Mouse (Mus musculus) heart, postnatal 0 days (tissue): Measurements from ENCODE around the gene Spindoc.

Experiments used
- CTCF ChIP-seq: IDR thresholded peaks from 2 replicates; pipeline ENCODE4 v1.5.1; 2016; ENCODE audit warnings: antibody characterized with exemption, control low read depth, low read depth
- EP300 ChIP-seq: IDR thresholded peaks from 2 replicates; pipeline ENCODE4 v1.6.1; 2016; ENCODE audit warnings: antibody characterized with exemption, low read depth

DNA sequence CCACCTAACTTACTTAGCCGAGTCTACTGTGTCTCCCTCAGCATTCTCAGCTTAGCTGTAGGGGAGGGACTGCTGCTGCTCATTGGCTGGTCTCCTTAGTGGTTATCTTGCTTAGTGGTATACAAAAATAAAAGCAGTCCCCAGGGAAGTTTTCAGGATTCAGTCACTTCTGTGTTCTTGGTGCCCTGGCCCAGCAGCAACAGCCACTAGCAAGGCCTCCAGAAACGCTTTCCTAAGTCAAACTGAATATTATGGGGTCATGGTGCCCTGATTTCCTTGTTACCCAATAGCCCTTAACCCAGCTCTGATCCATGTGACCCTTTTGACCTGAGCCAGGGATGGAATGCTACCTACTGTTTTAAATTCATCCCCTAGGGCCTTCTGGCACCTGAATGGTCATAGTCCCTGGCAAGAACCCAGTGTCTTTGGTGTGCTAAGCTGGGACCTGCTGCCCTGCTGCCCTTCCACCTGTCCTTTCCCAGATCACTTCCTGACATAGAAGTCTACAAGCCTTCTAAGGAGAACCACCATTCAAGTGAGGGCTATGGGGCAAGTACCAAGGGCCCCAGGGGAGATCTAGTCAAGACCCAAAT, 73.0 kb downstream of the Spindoc start:
- TF ChIP-seq CTCF (no peak), EP300 (no peak)
